9 mouse cellular contexts compared by ENCODE assay signal in the genomic region with DNA sequence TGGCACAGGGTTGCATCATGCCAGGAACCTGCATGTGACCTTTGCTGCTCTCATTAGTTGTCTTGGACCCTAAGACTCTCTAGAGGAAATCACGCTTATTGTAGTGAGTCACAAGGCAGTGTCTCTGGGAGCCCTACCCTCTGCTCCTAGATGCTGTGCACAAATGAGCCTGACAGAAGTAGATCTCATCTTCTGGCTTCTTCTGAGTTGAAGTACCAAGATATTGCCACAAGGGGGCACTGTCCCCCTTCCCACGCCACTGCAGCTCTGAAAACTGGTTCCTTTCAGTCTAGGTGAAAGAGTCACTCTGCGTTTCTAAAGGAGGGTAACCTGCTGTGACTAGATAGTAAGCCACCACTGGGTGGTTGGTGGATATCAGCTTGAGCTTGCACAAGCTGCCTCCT.
A peak's percentile ranks its signal among the peaks of the same experiment; 100 is the strongest.
DNase-seq lines count a peak whose midpoint lies in the region; ATAC-seq lines count a peak whose summit lies in the region.
"Had no signal": no experiment of that assay in that cellular context is flagged by ENCODE, and none has a peak within 500 bp of the region (broad histone marks: within the 10 kb centered on the region; RNA-seq: fewer than 3 reads in every experiment).

No protein-coding gene starts in this region.

- H3K4me3 ChIP-seq in heart, embryonic 11.5 days (ENCODE audit: low read depth, low read length): no peak overlapping the region
- no peak overlapping the region for H3K4me3 ChIP-seq in forebrain, embryonic 15.5 days
- H3K4me3 ChIP-seq in hindbrain, embryonic 14.5 days (replicated peaks; ENCODE audit: low read length): no peak overlapping the region
- H3K4me3 ChIP-seq: myocyte had no signal

- 5% methylated on average over 3 of the region's 3 CpGs for WGBS in heart, embryonic 11.5 days (ENCODE audit: insufficient replicate concordance)
- WGBS in forebrain, embryonic 15.5 days: 6% methylated on average over 3 of the region's 3 CpGs
- WGBS in hindbrain, embryonic 14.5 days: 10% methylated on average over 3 of the region's 3 CpGs

- H3K27ac ChIP-seq in heart, embryonic 11.5 days (ENCODE audit: low read depth, low read length): no peak overlapping the region
- H3K27ac ChIP-seq in forebrain, embryonic 15.5 days (replicated peaks): no peak overlapping the region
- H3K27ac ChIP-seq in hindbrain, embryonic 14.5 days: no peak overlapping the region

- peak; percentile 94 for DNase-seq in heart, adult 11 months
- DNase-seq in cerebellum, adult 18-20 months: peak; percentile 60 to 80
- DNase-seq in hindbrain, embryonic 14.5 days (ENCODE audit: low spot score): peak; percentile 86
- peak; percentile 47 for DNase-seq in layer of hippocampus, adult 9-11 months
- peak; percentile 83 for DNase-seq in lung, postnatal 36 days
- peak; percentile 81 to 83 for DNase-seq in right cerebral cortex, adult 2 months (ENCODE audit: low spot score in 2 of 2)

- no peaks in the 10 kb centered on the region for H3K36me3 ChIP-seq in heart, embryonic 11.5 days (ENCODE audit: control insufficient read depth, insufficient read depth, low read length)
- no peaks in the 10 kb centered on the region for H3K36me3 ChIP-seq in forebrain, embryonic 15.5 days
- H3K36me3 ChIP-seq in hindbrain, embryonic 14.5 days (replicated peaks; ENCODE audit: control insufficient read depth, insufficient read depth): no peaks in the 10 kb centered on the region

- no peak overlapping the region for H3K9ac ChIP-seq in heart, embryonic 11.5 days (ENCODE audit: low read depth, low read length)
- no peak overlapping the region for H3K9ac ChIP-seq in forebrain, embryonic 15.5 days (replicated peaks)
- no peak overlapping the region for H3K9ac ChIP-seq in hindbrain, embryonic 14.5 days

- no peaks in the 10 kb centered on the region for H3K9me3 ChIP-seq in heart, embryonic 11.5 days (replicated peaks; ENCODE audit: control insufficient read depth, low read length)
- no peaks in the 10 kb centered on the region for H3K9me3 ChIP-seq in forebrain, embryonic 15.5 days
- no peaks in the 10 kb centered on the region for H3K9me3 ChIP-seq in hindbrain, embryonic 14.5 days (ENCODE audit: control insufficient read depth, low read length)

- H3K27me3 ChIP-seq in heart, embryonic 11.5 days (ENCODE audit: control insufficient read depth, insufficient read depth, low read length): no peaks in the 10 kb centered on the region
- H3K27me3 ChIP-seq in forebrain, embryonic 15.5 days: no peaks in the 10 kb centered on the region
- H3K27me3 ChIP-seq in hindbrain, embryonic 14.5 days (ENCODE audit: control insufficient read depth, insufficient read depth, low read length): no peaks in the 10 kb centered on the region

- H3K4me2 ChIP-seq in heart, embryonic 11.5 days: no peak overlapping the region
- H3K4me2 ChIP-seq in forebrain, embryonic 15.5 days (replicated peaks): no peak overlapping the region
- H3K4me2 ChIP-seq in hindbrain, embryonic 14.5 days (replicated peaks): no peak overlapping the region

- peaks cover 13% of the 10 kb centered on the region for H3K4me1 ChIP-seq in heart, embryonic 11.5 days (ENCODE audit: control insufficient read depth, insufficient read depth, low read length)
- H3K4me1 ChIP-seq in forebrain, embryonic 15.5 days: 0 out of 2 replicates have a peak, but pooled peaks cover 10% of the 10 kb centered on the region
- 0 out of 2 replicates have a peak, but pooled peaks cover 8% of the 10 kb centered on the region for H3K4me1 ChIP-seq in hindbrain, embryonic 14.5 days (replicated peaks; ENCODE audit: control insufficient read depth, insufficient read depth, low read length)

- no peak for ATAC-seq in heart, embryonic 11.5 days (replicated peaks; ENCODE audit: insufficient number of reproducible peaks, low FRiP score, low TSS enrichment)
- ATAC-seq in forebrain, embryonic 15.5 days (replicated peaks): peak; percentile 65
- ATAC-seq in hindbrain, embryonic 14.5 days (ENCODE audit: low FRiP score): peak; percentile 43; the same call in 1 of the 2 replicates
